Mouse (Mus musculus): ENCODE measurements around the gene Gne. TPM values are rescaled to one million over a fixed set of nuclear protein-coding genes. Genes with fewer than 3 reads are reported as not detected.
A peak's percentile ranks its signal among the peaks of the same experiment; 100 is the strongest.

Gene Gne
- total RNA-seq (2021) (10 to 100 TPM; 24.5 to 27.7 TPM), polyA plus RNA-seq (2012; rRNA removed) (12.9 and 17.8 TPM in 2 replicates)
- long read RNA-seq, transcript Gne-202 (12 exons, 2,920 nt) = major isoform, 22 of 32 reads
- long read RNA-seq, partial matches to known transcripts = 5 of 32 reads
- long read RNA-seq, other reads (novel, unspliced or antisense) = 5 of 32 reads

DNA sequence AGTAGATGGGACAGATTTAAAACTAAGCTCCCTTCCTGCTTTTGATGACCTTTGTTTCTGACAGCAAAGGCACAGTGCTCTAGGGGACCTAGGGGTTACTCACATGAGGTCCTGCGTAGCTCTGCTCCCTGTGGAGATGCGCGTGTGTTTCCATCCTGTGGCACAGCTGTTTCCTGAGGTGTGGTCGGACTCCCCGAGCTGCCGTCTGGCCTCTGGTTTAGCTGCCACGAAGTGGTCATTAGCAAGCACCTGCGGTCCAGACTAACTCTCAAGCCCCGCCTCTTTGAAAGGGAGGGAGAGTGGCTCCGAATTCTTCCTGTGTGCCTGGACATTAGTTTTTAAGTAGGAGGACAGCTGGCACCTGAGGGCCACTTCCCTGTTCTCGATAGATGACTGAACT lies at the start of gene Gne:
TSS of gene Gne (minus strand) at position 233 of the 400 bp plus-strand sequence.
- Histone ChIP-seq H3K79me2 (replicated peaks; ENCODE audit: control insufficient read depth, insufficient read depth, low read length) (no peaks in the 10 kb centered on the region), H3K27ac (peak within 1 kb of the TSS; percentile 23; the same call in 1 of the 2 replicates), H3K4me3 (peak within 1 kb of the TSS; percentile 17; the same call in 1 of the 2 replicates), H3K27me3 (ENCODE audit: control insufficient read depth, insufficient read depth, low read length) (no peaks in the 10 kb centered on the region), H3K36me3 (ENCODE audit: control insufficient read depth, insufficient read depth, low read length) (no peaks in the 10 kb centered on the region), H3K9ac (ENCODE audit: low read depth, low read length) (no peak within 1 kb of the TSS; the same call in 1 of the 2 replicates), H3K4me1 (ENCODE audit: control insufficient read depth, insufficient read depth, low read length) (peaks cover 2% of the 10 kb centered on the region)
- no peak for TF ChIP-seq POLR2A (IDR thresholded peaks at IDR 0.05; ENCODE audit: insufficient read depth, low read depth, low read length)
- TF ChIP-seq CTCF (IDR thresholded peaks at IDR 0.05) = no peak
- TF ChIP-seq EP300 (IDR thresholded peaks at IDR 0.05; ENCODE audit: insufficient read depth, low read depth, low read length) = peak; percentile 48; the same call in 1 of the 2 replicates
- intact Hi-C loops (cut with DNase I) = no loop called here
- 14% methylated on average over 11 of the region's 11 CpGs for WGBS
- peak in 1 of 2 experiments; percentile 28 for DNase-seq

DNA sequence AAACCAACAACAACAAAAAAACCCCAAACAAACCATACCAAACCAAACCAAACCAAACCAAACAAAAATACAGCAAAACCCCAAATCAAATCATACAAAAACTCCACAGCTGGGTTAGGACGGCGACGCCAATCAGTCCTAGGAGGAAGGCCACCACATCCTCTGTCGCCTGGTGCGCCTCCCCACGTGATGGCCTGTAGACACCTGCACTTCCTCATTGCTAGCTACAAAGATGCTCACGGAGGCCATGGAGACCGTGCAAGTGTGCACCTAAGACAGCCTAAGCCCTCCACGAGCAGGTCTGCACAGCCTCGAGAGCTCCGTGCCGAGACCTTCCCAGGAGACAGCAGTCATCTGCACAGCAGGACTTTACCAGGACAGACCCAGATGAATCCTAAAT lies 42.8 kb upstream of the Gne start:
- intact Hi-C loops (cut with DNase I) = no loop called here
- DNase-seq = no peak
- Histone ChIP-seq H3K27ac (no peak overlapping the region), H3K9ac (ENCODE audit: low read depth, low read length) (no peak overlapping the region), H3K4me3 (no peak overlapping the region), H3K79me2 (replicated peaks; ENCODE audit: control insufficient read depth, insufficient read depth, low read length) (no peaks in the 10 kb centered on the region), H3K4me1 (ENCODE audit: control insufficient read depth, insufficient read depth, low read length) (no peaks in the 10 kb centered on the region), H3K27me3 (ENCODE audit: control insufficient read depth, insufficient read depth, low read length) (no peaks in the 10 kb centered on the region), H3K36me3 (ENCODE audit: control insufficient read depth, insufficient read depth, low read length) (no peaks in the 10 kb centered on the region)
- no peak for TF ChIP-seq EP300 (IDR thresholded peaks at IDR 0.05; ENCODE audit: insufficient read depth, low read depth, low read length)
- no peak for TF ChIP-seq CTCF (IDR thresholded peaks at IDR 0.05)
- no peak for TF ChIP-seq POLR2A (IDR thresholded peaks at IDR 0.05; ENCODE audit: insufficient read depth, low read depth, low read length)
- WGBS = 88% methylated on average over 12 of the region's 12 CpGs

DNA sequence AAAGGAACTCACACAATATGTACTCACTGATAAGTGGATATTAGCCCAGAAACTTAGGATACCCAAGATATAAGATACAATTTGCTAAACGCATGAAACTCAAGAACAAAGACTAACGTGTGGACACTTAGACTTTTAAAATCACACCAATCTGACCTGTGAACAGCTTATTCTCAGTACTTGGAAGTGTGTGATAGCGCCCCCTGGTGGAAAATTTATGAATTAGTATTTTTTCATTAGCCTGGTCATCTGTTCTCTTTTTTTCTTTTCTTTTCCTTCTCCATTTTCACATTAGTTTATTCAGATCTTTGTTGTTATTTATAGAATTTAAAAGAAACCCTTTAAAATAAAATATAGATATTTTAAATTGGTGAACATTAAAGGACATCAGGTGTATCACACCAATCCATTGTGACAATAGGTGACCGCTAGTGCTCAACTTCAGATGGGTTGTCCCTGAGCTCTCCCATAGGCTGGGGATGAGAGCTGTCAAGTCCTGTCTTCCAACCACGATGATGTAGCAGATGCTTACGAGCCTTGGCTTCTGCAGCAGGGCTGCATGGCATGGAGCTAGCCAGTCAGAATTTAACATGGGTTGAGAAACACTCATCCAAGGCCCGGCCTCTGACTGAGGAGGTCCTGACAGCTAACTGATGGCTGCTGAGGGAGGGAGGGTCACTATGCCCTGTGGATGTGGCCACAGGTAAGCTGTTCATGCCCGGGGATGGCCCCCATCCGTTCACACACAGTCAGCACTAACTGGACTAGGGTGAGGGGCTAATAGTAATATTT lies 35.6 kb upstream of the Gne start:
- intact Hi-C loops (cut with DNase I) = loop anchor here (1.0 to 5.0 kb wide), 2 partner anchors 54 to 212 kb away; no protein-coding TSS in a partner anchor
- WGBS = 45% methylated on average over 9 of the region's 9 CpGs
- DNase-seq = no peak

DNA sequence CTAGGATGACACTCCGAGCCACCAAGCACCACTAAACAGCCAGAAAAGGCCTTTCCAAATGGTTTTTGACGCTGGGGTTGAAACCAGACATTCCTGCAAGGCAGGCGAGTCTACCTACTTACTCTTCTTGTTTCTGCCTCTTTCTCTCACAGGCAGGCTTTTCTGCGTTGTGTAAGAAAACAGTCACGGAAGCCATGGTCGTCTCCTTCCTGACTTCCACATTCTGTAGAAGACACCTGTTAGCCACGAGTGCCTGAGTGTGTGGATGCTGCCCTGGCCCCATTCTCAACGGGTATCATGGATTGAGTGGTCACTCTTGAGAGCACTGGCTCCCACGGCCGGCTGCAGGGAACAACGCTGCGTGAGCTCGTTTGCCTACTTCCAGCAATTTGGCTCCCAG lies 31.1 kb upstream of the Gne start:
- Histone ChIP-seq H3K27ac (no peak overlapping the region), H3K4me3 (no peak overlapping the region), H3K9ac (ENCODE audit: low read depth, low read length) (no peak overlapping the region), H3K79me2 (replicated peaks; ENCODE audit: control insufficient read depth, insufficient read depth, low read length) (no peaks in the 10 kb centered on the region), H3K4me1 (ENCODE audit: control insufficient read depth, insufficient read depth, low read length) (peaks cover 9% of the 10 kb centered on the region), H3K36me3 (ENCODE audit: control insufficient read depth, insufficient read depth, low read length) (no peaks in the 10 kb centered on the region), H3K27me3 (ENCODE audit: control insufficient read depth, insufficient read depth, low read length) (no peaks in the 10 kb centered on the region)
- intact Hi-C loops (cut with DNase I) = no loop called here
- no peak for DNase-seq
- TF ChIP-seq EP300 (IDR thresholded peaks at IDR 0.05; ENCODE audit: insufficient read depth, low read depth, low read length) = no peak
- TF ChIP-seq POLR2A (IDR thresholded peaks at IDR 0.05; ENCODE audit: insufficient read depth, low read depth, low read length) = no peak
- no peak for TF ChIP-seq CTCF (IDR thresholded peaks at IDR 0.05)
- 87% methylated on average over 13 of the region's 13 CpGs for WGBS

More for the DNA sequence above, 35.6 kb upstream of the Gne start:
- no peak for TF ChIP-seq POLR2A (IDR thresholded peaks at IDR 0.05; ENCODE audit: insufficient read depth, low read depth, low read length)
- no peak for TF ChIP-seq EP300 (IDR thresholded peaks at IDR 0.05; ENCODE audit: insufficient read depth, low read depth, low read length)
- TF ChIP-seq CTCF (IDR thresholded peaks at IDR 0.05) = peak; percentile 80
- no peaks in the 10 kb centered on the region for H3K27me3 ChIP-seq (ENCODE audit: control insufficient read depth, insufficient read depth, low read length)
- H3K4me1 ChIP-seq (ENCODE audit: control insufficient read depth, insufficient read depth, low read length) = no peaks in the 10 kb centered on the region
- no peaks in the 10 kb centered on the region for H3K36me3 ChIP-seq (ENCODE audit: control insufficient read depth, insufficient read depth, low read length)
- H3K27ac ChIP-seq = no peak overlapping the region
- H3K9ac ChIP-seq (ENCODE audit: low read depth, low read length) = no peak overlapping the region
- H3K79me2 ChIP-seq (replicated peaks; ENCODE audit: control insufficient read depth, insufficient read depth, low read length) = no peaks in the 10 kb centered on the region
- H3K4me3 ChIP-seq = no peak overlapping the region

DNA sequence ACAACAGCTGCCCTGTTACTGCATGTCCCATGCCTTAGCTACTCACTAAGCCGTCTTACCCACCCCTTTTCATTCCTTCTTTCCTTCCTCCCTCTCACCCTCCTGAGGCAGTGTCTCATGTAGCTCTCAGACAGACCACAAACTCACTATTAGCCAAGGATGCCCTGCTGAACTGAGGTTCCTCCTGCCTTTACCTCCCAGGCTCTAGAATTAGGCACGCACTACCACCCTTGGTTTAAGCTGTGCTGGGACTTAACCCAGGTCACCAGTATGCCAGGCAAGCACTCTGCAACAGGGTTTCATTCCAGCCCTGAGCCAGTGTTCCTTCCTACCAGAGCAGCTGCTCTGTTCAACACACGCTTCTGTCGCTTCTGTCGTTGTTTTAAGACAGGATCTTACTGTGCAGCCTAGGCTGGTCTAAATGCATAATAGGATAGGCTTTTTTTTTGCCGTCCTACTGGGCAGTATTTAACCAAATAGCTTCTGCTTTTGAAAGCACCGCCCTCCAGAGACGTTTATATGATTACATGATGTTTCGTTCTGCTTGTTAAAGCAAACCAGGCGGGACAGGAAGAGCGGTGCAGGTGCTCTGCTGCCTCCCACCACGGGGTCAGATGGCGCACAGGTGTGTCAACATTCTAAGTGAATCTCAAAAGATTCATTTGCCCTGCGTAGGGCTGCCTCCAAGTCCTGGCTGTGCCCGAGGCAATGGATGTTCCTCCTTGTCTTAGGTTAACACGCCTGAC lies 29.6 kb upstream of the Gne start:
- H3K36me3 ChIP-seq (ENCODE audit: control insufficient read depth, insufficient read depth, low read length) = no peaks in the 10 kb centered on the region
- WGBS = 38% methylated on average over 16 of the region's 16 CpGs
- no peak overlapping the region for H3K4me3 ChIP-seq
- H3K4me1 ChIP-seq (ENCODE audit: control insufficient read depth, insufficient read depth, low read length) = peaks cover 9% of the 10 kb centered on the region
- no peak for DNase-seq
- TF ChIP-seq CTCF (IDR thresholded peaks at IDR 0.05) = no peak
- TF ChIP-seq EP300 (IDR thresholded peaks at IDR 0.05; ENCODE audit: insufficient read depth, low read depth, low read length) = no peak
- no peak for TF ChIP-seq POLR2A (IDR thresholded peaks at IDR 0.05; ENCODE audit: insufficient read depth, low read depth, low read length)
- H3K9ac ChIP-seq (ENCODE audit: low read depth, low read length) = no peak overlapping the region
- no peaks in the 10 kb centered on the region for H3K27me3 ChIP-seq (ENCODE audit: control insufficient read depth, insufficient read depth, low read length)
- H3K27ac ChIP-seq = no peak overlapping the region
- no peaks in the 10 kb centered on the region for H3K79me2 ChIP-seq (replicated peaks; ENCODE audit: control insufficient read depth, insufficient read depth, low read length)
- intact Hi-C loops (cut with DNase I) = no loop called here

All from heart, adult 2 months (tissue).